Mouse (Mus musculus): ENCODE measurements around the gene Runx1. TPM values are rescaled to one million over a fixed set of nuclear protein-coding genes. Genes with fewer than 3 reads are reported as not detected.

Gene Runx1
- polyA plus RNA-seq, 1 experiment = 2.4 TPM

GRCm38 (mm10) chr16:92810568-92811240, 15.2 kb downstream of the Runx1 start:
- H3K9me3 ChIP-seq (replicated peaks; ENCODE audit: control insufficient read depth, insufficient read depth, low read length, poor library complexity, severe bottlenecking) = no peaks in the 10 kb centered on the region
- H3K4me1 ChIP-seq (ENCODE audit: control insufficient read depth, insufficient read depth, low read length) = no peaks in the 10 kb centered on the region
- no peak overlapping the region for H3K9ac ChIP-seq (ENCODE audit: low read depth, poor library complexity, severe bottlenecking)
- no peak overlapping the region for H3K27ac ChIP-seq (ENCODE audit: insufficient read depth, low read length)
- H3K27me3 ChIP-seq (ENCODE audit: control insufficient read depth, insufficient read depth, low read length, poor library complexity, severe bottlenecking) = no peaks in the 10 kb centered on the region
- no peaks in the 10 kb centered on the region for H3K36me3 ChIP-seq (ENCODE audit: control insufficient read depth, insufficient read depth, low read length, poor library complexity, severe bottlenecking)
- no peak overlapping the region for H3K4me3 ChIP-seq (ENCODE audit: low read depth, low read length)
- TF ChIP-seq POLR2A (IDR thresholded peaks at IDR 0.05; ENCODE audit: insufficient read depth, low read length) = no peak
- TF ChIP-seq CTCF (IDR thresholded peaks at IDR 0.05; ENCODE audit: low read depth, low read length) = no peak
- TF ChIP-seq EP300 (IDR thresholded peaks at IDR 0.05; ENCODE audit: insufficient read depth, low read depth, low read length) = no peak

GRCm38 (mm10) chr16:92807772-92808171, 18.2 kb downstream of the Runx1 start:
- H3K4me1 ChIP-seq (ENCODE audit: control insufficient read depth, insufficient read depth, low read length) = no peaks in the 10 kb centered on the region
- H3K27ac ChIP-seq (ENCODE audit: insufficient read depth, low read length) = no peak overlapping the region
- TF ChIP-seq POLR2A (IDR thresholded peaks at IDR 0.05; ENCODE audit: insufficient read depth, low read length) (no peak), CTCF (IDR thresholded peaks at IDR 0.05; ENCODE audit: low read depth, low read length) (no peak), EP300 (IDR thresholded peaks at IDR 0.05; ENCODE audit: insufficient read depth, low read depth, low read length) (no peak)
- H3K9me3 ChIP-seq (replicated peaks; ENCODE audit: control insufficient read depth, insufficient read depth, low read length, poor library complexity, severe bottlenecking) = no peaks in the 10 kb centered on the region
- H3K27me3 ChIP-seq (ENCODE audit: control insufficient read depth, insufficient read depth, low read length, poor library complexity, severe bottlenecking) = no peaks in the 10 kb centered on the region
- no peaks in the 10 kb centered on the region for H3K36me3 ChIP-seq (ENCODE audit: control insufficient read depth, insufficient read depth, low read length, poor library complexity, severe bottlenecking)
- no peak overlapping the region for H3K4me3 ChIP-seq (ENCODE audit: low read depth, low read length)
- H3K9ac ChIP-seq (ENCODE audit: low read depth, poor library complexity, severe bottlenecking) = no peak overlapping the region

- Histone ChIP-seq H3K27ac (ENCODE audit: insufficient read depth, low read length) (no peak overlapping the region), H3K9me3 (replicated peaks; ENCODE audit: control insufficient read depth, insufficient read depth, low read length, poor library complexity, severe bottlenecking) (no peaks in the 10 kb centered on the region), H3K4me1 (ENCODE audit: control insufficient read depth, insufficient read depth, low read length) (no peaks in the 10 kb centered on the region), H3K36me3 (ENCODE audit: control insufficient read depth, insufficient read depth, low read length, poor library complexity, severe bottlenecking) (no peaks in the 10 kb centered on the region), H3K9ac (ENCODE audit: low read depth, poor library complexity, severe bottlenecking) (no peak overlapping the region), H3K4me3 (ENCODE audit: low read depth, low read length) (no peak overlapping the region), H3K27me3 (ENCODE audit: control insufficient read depth, insufficient read depth, low read length, poor library complexity, severe bottlenecking) (no peaks in the 10 kb centered on the region)
- TF ChIP-seq POLR2A (IDR thresholded peaks at IDR 0.05; ENCODE audit: insufficient read depth, low read length) (no peak), EP300 (IDR thresholded peaks at IDR 0.05; ENCODE audit: insufficient read depth, low read depth, low read length) (no peak), CTCF (IDR thresholded peaks at IDR 0.05; ENCODE audit: low read depth, low read length) (no peak)
Measured at GRCm38 (mm10) chr16:92803076-92803580, 22.8 kb downstream of the Runx1 start.

- H3K9me3 ChIP-seq (replicated peaks; ENCODE audit: control insufficient read depth, insufficient read depth, low read length, poor library complexity, severe bottlenecking) = no peaks in the 10 kb centered on the region
- no peaks in the 10 kb centered on the region for H3K36me3 ChIP-seq (ENCODE audit: control insufficient read depth, insufficient read depth, low read length, poor library complexity, severe bottlenecking)
- no peak overlapping the region for H3K4me3 ChIP-seq (ENCODE audit: low read depth, low read length)
- no peak overlapping the region for H3K9ac ChIP-seq (ENCODE audit: low read depth, poor library complexity, severe bottlenecking)
- H3K27ac ChIP-seq (ENCODE audit: insufficient read depth, low read length) = no peak overlapping the region
- H3K4me1 ChIP-seq (ENCODE audit: control insufficient read depth, insufficient read depth, low read length) = no peaks in the 10 kb centered on the region
- H3K27me3 ChIP-seq (ENCODE audit: control insufficient read depth, insufficient read depth, low read length, poor library complexity, severe bottlenecking) = no peaks in the 10 kb centered on the region
- TF ChIP-seq EP300 (IDR thresholded peaks at IDR 0.05; ENCODE audit: insufficient read depth, low read depth, low read length) (no peak), POLR2A (IDR thresholded peaks at IDR 0.05; ENCODE audit: insufficient read depth, low read length) (no peak), CTCF (IDR thresholded peaks at IDR 0.05; ENCODE audit: low read depth, low read length) (no peak)
Measured at GRCm38 (mm10) chr16:92801567-92801966, 24.4 kb downstream of the Runx1 start.

GRCm38 (mm10) chr16:92800845-92801244, 25.1 kb downstream of the Runx1 start:
- Histone ChIP-seq H3K27ac (ENCODE audit: insufficient read depth, low read length) (no peak overlapping the region), H3K9ac (ENCODE audit: low read depth, poor library complexity, severe bottlenecking) (no peak overlapping the region), H3K4me3 (ENCODE audit: low read depth, low read length) (no peak overlapping the region), H3K36me3 (ENCODE audit: control insufficient read depth, insufficient read depth, low read length, poor library complexity, severe bottlenecking) (no peaks in the 10 kb centered on the region), H3K9me3 (replicated peaks; ENCODE audit: control insufficient read depth, insufficient read depth, low read length, poor library complexity, severe bottlenecking) (no peaks in the 10 kb centered on the region), H3K27me3 (ENCODE audit: control insufficient read depth, insufficient read depth, low read length, poor library complexity, severe bottlenecking) (no peaks in the 10 kb centered on the region), H3K4me1 (ENCODE audit: control insufficient read depth, insufficient read depth, low read length) (no peaks in the 10 kb centered on the region)
- TF ChIP-seq POLR2A (IDR thresholded peaks at IDR 0.05; ENCODE audit: insufficient read depth, low read length) (no peak), CTCF (IDR thresholded peaks at IDR 0.05; ENCODE audit: low read depth, low read length) (no peak)

GRCm38 (mm10) chr16:92799940-92800339, 26.0 kb downstream of the Runx1 start:
- Histone ChIP-seq H3K4me1 (ENCODE audit: control insufficient read depth, insufficient read depth, low read length) (no peaks in the 10 kb centered on the region), H3K4me3 (ENCODE audit: low read depth, low read length) (no peak overlapping the region), H3K9me3 (replicated peaks; ENCODE audit: control insufficient read depth, insufficient read depth, low read length, poor library complexity, severe bottlenecking) (no peaks in the 10 kb centered on the region), H3K27ac (ENCODE audit: insufficient read depth, low read length) (no peak overlapping the region), H3K36me3 (ENCODE audit: control insufficient read depth, insufficient read depth, low read length, poor library complexity, severe bottlenecking) (no peaks in the 10 kb centered on the region), H3K27me3 (ENCODE audit: control insufficient read depth, insufficient read depth, low read length, poor library complexity, severe bottlenecking) (no peaks in the 10 kb centered on the region), H3K9ac (ENCODE audit: low read depth, poor library complexity, severe bottlenecking) (no peak overlapping the region)
- TF ChIP-seq CTCF (IDR thresholded peaks at IDR 0.05; ENCODE audit: low read depth, low read length) = no peak
- no peak for TF ChIP-seq EP300 (IDR thresholded peaks at IDR 0.05; ENCODE audit: insufficient read depth, low read depth, low read length)
- TF ChIP-seq POLR2A (IDR thresholded peaks at IDR 0.05; ENCODE audit: insufficient read depth, low read length) = no peak
